In genomic region chr4:138725751-138726150, GRCm38 (mm10) we compare ENCODE assay signal across 12 mouse cellular contexts. TPM values are rescaled to one million over a fixed set of nuclear protein-coding genes. Genes with fewer than 3 reads are reported as not detected.
DNase-seq lines count a peak whose midpoint lies in the region; ATAC-seq and TF ChIP-seq lines count a peak whose summit lies in the region.
"Had no signal": no experiment of that assay in that cellular context is flagged by ENCODE, and none has a peak within 500 bp of the region (broad histone marks: within the 10 kb centered on the region; RNA-seq: fewer than 3 reads in every experiment).

No protein-coding gene starts in this region.

- no peak overlapping the region; the same call in 1 of the 2 replicates for H3K9ac ChIP-seq in heart, embryonic 16.5 days (ENCODE audit: low read length)

- H3K27me3 ChIP-seq in heart, embryonic 16.5 days (ENCODE audit: control insufficient read depth, insufficient read depth, low read length), result 0 out of 2 replicates have a peak, but pooled peaks cover 2% of the 10 kb centered on the region

- WGBS in heart, embryonic 16.5 days, result 59% methylated on average over 5 of the region's 5 CpGs

- H3K4me3 ChIP-seq in layer of hippocampus, adult 2 months, result no peak overlapping the region
- H3K4me3 ChIP-seq in heart, embryonic 16.5 days (ENCODE audit: low read length), result no peak overlapping the region
- H3K4me3 ChIP-seq: myocyte had no signal

- H3K27ac ChIP-seq in layer of hippocampus, adult 2 months, result peak overlapping the region; percentile 94
- H3K27ac ChIP-seq in heart, embryonic 16.5 days (ENCODE audit: low read length), result peak overlapping the region; percentile 52

- peak; percentile 41 to 61 for DNase-seq in adrenal gland, adult (ENCODE audit: inconsistent age in 2 of 2, low spot score in 1 of 2)
- no peak for DNase-seq in adrenal gland, adult 8-10 months
- no peak for DNase-seq in layer of hippocampus, adult 2 months (ENCODE audit: low spot score in 2 of 2)
- no peak for DNase-seq in layer of hippocampus, postnatal 10 days (ENCODE audit: low spot score in 2 of 2)
- peak; percentile 46 to 59 for DNase-seq in kidney, postnatal 36 days
- DNase-seq in Muller cell, postnatal 12 days (ENCODE audit: inconsistent ontology term), result no peak

- no peaks in the 10 kb centered on the region for H3K9me3 ChIP-seq in heart, embryonic 16.5 days (replicated peaks; ENCODE audit: control insufficient read depth, low read length)

- no peak for TF ChIP-seq CTCF in layer of hippocampus, adult 2 months (conservative IDR thresholded peaks at IDR 0.05)

- no peak overlapping the region for H3K4me2 ChIP-seq in heart, embryonic 16.5 days (ENCODE audit: low read depth, low read length)

- peaks cover 28% of the 10 kb centered on the region for H3K4me1 ChIP-seq in heart, embryonic 16.5 days (ENCODE audit: control insufficient read depth, insufficient read depth, low read length)

- no peak for ATAC-seq in heart, embryonic 16.5 days (replicated peaks; ENCODE audit: extremely low read depth, insufficient read depth, low FRiP score)
- no peak for ATAC-seq in monocyte, adult 5-6 weeks (replicated peaks; ENCODE audit: insufficient number of reproducible peaks, low FRiP score, low TSS enrichment, poor library complexity, severe bottlenecking)
- ATAC-seq: Patski had no signal

- no peaks in the 10 kb centered on the region for H3K36me3 ChIP-seq in heart, embryonic 16.5 days (ENCODE audit: control insufficient read depth, insufficient read depth)

RNA-seq across cellular contexts. Expression of gene Pla2g2c, which starts 1.2 kb away (rescaled TPM):
- under 1 TPM in 3 of 4 experiments, not detected in 1; 0.52 to 0.81 (median 0.68) TPM for total RNA-seq in adrenal gland, adult 8-10 months (2022)
- total RNA-seq in layer of hippocampus, adult 2 months (2021), result not detected
- total RNA-seq in layer of hippocampus, postnatal 10 days (2021), result not detected
- 0.17 TPM in 1 of 2 replicates, not detected in the other for polyA plus RNA-seq in heart, embryonic 16.5 days (2015; fragmentation: Nextera tagmentation; extraction: Ambion mirVana)
- total RNA-seq in monocyte, adult 5-6 weeks (2017), result not detected in 3 replicates
- total RNA-seq: gastrocnemius, postnatal 36 days had no signal
- polyA plus RNA-seq: myocyte, Patski had no signal

RNA-seq across cellular contexts. Expression of gene Ubxn10, which starts 11.2 kb away (rescaled TPM):
- total RNA-seq in adrenal gland, adult 8-10 months (2022), result 1 to 10 TPM; 1.0 to 3.9 (median 2.3) TPM
- total RNA-seq in layer of hippocampus, adult 2 months (2021), result 1 to 10 TPM; 1.9 to 2.1 TPM
- 1 to 10 TPM; 1.7 to 2.1 TPM for total RNA-seq in layer of hippocampus, postnatal 10 days (2021)
- polyA plus RNA-seq in heart, embryonic 16.5 days (2015; fragmentation: Nextera tagmentation; extraction: Ambion mirVana), result 1.3 and 1.5 TPM in 2 replicates
- not detected in 3 replicates for total RNA-seq in monocyte, adult 5-6 weeks (2017)
- polyA plus RNA-seq: myocyte, Patski had no signal

RNA-seq across cellular contexts. Expression of gene Pla2g2f, which starts 31.7 kb away (rescaled TPM):
- total RNA-seq in adrenal gland, adult 8-10 months (2022), result 10 to 100 TPM; 27.9 to 46.9 (median 39.1) TPM
- total RNA-seq in layer of hippocampus, adult 2 months (2021), result 1 to 10 TPM; 1.6 to 2.3 TPM
- not detected for total RNA-seq in layer of hippocampus, postnatal 10 days (2021)
- polyA plus RNA-seq in heart, embryonic 16.5 days (2015; fragmentation: Nextera tagmentation; extraction: Ambion mirVana), result 0.07 and 0.15 TPM in 2 replicates
- not detected in 3 replicates for total RNA-seq in monocyte, adult 5-6 weeks (2017)
- total RNA-seq: gastrocnemius, postnatal 36 days; left cerebral cortex, postnatal 25 days had no signal
- polyA plus RNA-seq: myocyte, Patski had no signal

RNA-seq across cellular contexts. Expression of gene Pla2g2d, which starts 49.8 kb away (rescaled TPM):
- 1 to 10 TPM; 1.8 to 4.1 (median 2.8) TPM for total RNA-seq in adrenal gland, adult 8-10 months (2022)
- under 1 TPM; 0.23 to 0.64 TPM for total RNA-seq in layer of hippocampus, adult 2 months (2021)
- total RNA-seq in layer of hippocampus, postnatal 10 days (2021), result not detected
- polyA plus RNA-seq in heart, embryonic 16.5 days (2015; fragmentation: Nextera tagmentation; extraction: Ambion mirVana), result 0.12 TPM in 1 of 2 replicates, not detected in the other
- not detected in 3 replicates for total RNA-seq in monocyte, adult 5-6 weeks (2017)

Comparison
In these comparisons a context has a peak if more than half of its experiments do, and no peak if none do; other contexts are left out.
1. DNase-seq: peak in adrenal gland, adult (2 of 2) and kidney, postnatal 36 days (2 of 2); none in adrenal gland, adult 8-10 months (single experiment), layer of hippocampus, adult 2 months (0 of 2), layer of hippocampus, postnatal 10 days (0 of 2) and Muller cell, postnatal 12 days (single experiment).
2. RNA of gene Pla2g2f, which starts 31.7 kb away (total RNA-seq): 27.9 to 46.9 TPM in adrenal gland, adult 8-10 months; 1.6 to 2.3 TPM in layer of hippocampus, adult 2 months, not detected in layer of hippocampus, postnatal 10 days and not detected in monocyte, adult 5-6 weeks; every median in the first group is over 4 times any median in the second.